Mouse (Mus musculus) effector memory CD4-positive, alpha-beta T cell, adult 7 months (primary cell): Measurements from ENCODE around the gene Reg2. TPM values are rescaled to one million over a fixed set of nuclear protein-coding genes. Genes with fewer than 3 reads are reported as not detected.

Experiments used
- polyA plus RNA-seq: library from polyadenylated mRNA; unstranded; fragments of 100-300 nt; shearing (Covaris generic); gene quantifications from one replicate; pipeline ENCODE4 v1.2.1, GENCODE M21; 2017

Reg2 gene
- polyA plus RNA-seq: not detected

DNA sequence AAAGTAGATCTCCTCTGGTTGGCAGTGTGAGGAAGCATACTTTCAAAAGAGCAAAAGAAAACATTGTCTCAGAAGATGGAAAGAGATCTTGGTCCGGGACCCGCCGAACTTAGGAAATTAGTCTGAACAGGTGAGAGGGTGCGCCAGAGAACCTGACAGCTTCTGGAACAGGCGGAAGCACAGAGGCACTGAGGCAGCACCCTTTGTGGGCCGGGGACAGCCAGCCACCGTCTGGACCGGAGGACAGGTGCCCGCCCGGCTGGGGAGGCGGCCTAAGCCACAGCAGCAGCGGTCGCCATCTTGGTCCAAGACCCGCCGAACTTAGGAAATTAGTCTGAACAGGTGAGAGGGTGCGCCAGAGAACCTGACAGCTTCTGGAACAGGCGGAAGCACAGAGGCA, at the start of gene Reg2:
Reg2 (plus strand) TSS at position 301 of the 400 bp plus-strand sequence.

DNA sequence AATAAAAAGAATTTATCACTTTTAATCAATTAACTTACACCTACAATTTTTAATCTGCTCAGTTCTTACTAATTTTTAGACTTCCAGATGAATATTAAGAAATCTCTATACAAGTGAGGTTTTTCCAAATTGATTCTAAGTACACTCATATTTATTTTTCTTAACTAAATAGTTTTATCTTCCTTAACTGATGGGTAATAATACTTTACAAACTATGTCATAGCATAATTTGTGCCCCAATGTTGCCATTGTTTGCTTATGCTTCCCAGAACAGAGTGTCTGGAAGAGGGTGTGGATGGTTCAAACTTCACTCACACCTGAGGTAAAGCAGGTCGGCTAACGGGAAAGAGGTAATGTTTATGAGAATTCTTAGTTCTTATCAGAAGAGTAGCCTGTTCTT, 25.1 kb upstream of the Reg2 start, which contains the start of gene Reg3b:
Reg3b (plus strand) TSS at position 301 of the 400 bp plus-strand sequence.

DNA sequence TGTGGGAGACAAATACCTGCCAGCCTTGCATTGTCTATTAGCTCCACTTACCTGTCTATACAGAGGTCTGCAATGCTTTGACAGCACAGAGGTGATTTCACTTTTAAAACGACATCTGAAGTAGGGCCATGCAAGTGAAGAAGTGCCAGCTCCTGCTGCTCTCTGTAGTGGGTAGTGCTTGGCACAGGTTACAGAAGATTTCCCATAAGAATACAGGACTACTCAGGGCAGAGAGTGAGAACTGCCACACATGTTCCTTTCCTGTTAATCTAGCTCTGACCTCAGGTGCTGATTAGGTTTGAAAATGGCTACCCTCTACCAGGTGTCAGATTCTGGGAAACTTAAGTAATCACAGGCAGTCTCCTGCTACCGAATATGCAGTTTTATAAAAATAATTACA, 16.7 kb upstream of the Reg2 start, which contains the start of gene Reg3d:
Reg3d (minus strand) TSS at position 101 of the 400 bp plus-strand sequence.

DNA sequence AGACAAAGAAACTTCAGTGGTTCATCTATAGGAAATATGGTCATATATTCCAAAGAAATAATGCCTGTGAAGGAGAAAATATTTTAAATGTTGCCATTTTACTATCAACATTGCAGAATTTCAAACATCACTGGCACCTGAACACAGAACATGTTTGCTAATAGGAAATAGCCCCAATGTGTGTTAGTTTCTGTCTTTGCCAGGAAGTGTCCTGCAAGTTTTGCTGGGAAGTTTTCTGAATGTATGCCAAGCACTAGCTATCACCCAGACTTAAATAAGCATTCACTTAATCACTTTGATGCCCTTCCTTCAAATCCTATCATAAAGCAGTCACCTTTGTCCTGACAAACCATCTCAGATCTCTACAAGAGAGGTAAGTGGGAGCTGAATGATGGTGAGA, 15.0 kb upstream of the Reg2 start, which contains the start of gene Reg3a:
Reg3a (plus strand) TSS at position 301 of the 400 bp plus-strand sequence.

DNA sequence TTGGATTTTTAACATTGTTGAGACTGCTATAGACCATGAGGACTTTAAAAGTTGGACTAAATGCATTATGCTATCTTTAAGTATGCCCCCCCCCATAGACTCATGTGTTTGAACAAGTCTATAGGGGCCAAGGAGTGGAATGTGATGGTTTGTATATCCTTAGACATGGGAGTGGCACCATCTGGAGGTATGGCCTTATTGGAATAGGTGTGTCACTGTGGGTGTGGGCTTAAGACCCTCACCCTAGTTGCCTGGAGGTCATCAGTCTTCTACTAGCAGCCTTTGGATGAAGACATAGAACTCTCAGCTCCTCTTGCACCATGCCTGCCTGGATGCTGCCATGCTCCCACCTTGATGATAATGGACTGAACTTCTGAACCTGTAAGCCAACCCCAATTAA, 27.0 kb downstream of the Reg2 start, which contains the start of gene Reg1:
Reg1 (plus strand) TSS at position 301 of the 400 bp plus-strand sequence.

Other genes starting within 250 kb of the Reg2 start
- gene Reg3b, start 25.0 kb upstream of the Reg2 start, polyA plus RNA-seq: not detected
- not detected for gene Reg3d, start 16.8 kb upstream of the Reg2 start, polyA plus RNA-seq
- not detected for gene Reg3a, start 14.9 kb upstream of the Reg2 start, polyA plus RNA-seq
- not detected for gene Reg1, start 27.1 kb downstream of the Reg2 start, polyA plus RNA-seq
- not detected for gene Reg3g, start 73.2 kb downstream of the Reg2 start, polyA plus RNA-seq